Mouse (Mus musculus): ENCODE data around the gene Ap2b1. TPM values are rescaled to one million over a fixed set of nuclear protein-coding genes. Genes with fewer than 3 reads are reported as not detected.

Gene Ap2b1
- polyA plus RNA-seq, 1 experiment, result 115 TPM

- no peak for TF ChIP-seq CTCF (IDR thresholded peaks at IDR 0.05; ENCODE audit: borderline replicate concordance, insufficient read depth, low read length)
- TF ChIP-seq POLR2A (IDR thresholded peaks at IDR 0.05; ENCODE audit: low read depth, low read length), result no peak
- no peak overlapping the region for H3K4me3 ChIP-seq (ENCODE audit: insufficient read depth, low read length)
- H3K27ac ChIP-seq (ENCODE audit: insufficient read depth, low read length), result no peak overlapping the region
- H3K4me1 ChIP-seq (ENCODE audit: control insufficient read depth, insufficient read depth, low read length), result no peaks in the 10 kb centered on the region
Observed at GRCm38 (mm10) chr11:83439426-83440060, 140.7 kb downstream of the Ap2b1 start.

DNA sequence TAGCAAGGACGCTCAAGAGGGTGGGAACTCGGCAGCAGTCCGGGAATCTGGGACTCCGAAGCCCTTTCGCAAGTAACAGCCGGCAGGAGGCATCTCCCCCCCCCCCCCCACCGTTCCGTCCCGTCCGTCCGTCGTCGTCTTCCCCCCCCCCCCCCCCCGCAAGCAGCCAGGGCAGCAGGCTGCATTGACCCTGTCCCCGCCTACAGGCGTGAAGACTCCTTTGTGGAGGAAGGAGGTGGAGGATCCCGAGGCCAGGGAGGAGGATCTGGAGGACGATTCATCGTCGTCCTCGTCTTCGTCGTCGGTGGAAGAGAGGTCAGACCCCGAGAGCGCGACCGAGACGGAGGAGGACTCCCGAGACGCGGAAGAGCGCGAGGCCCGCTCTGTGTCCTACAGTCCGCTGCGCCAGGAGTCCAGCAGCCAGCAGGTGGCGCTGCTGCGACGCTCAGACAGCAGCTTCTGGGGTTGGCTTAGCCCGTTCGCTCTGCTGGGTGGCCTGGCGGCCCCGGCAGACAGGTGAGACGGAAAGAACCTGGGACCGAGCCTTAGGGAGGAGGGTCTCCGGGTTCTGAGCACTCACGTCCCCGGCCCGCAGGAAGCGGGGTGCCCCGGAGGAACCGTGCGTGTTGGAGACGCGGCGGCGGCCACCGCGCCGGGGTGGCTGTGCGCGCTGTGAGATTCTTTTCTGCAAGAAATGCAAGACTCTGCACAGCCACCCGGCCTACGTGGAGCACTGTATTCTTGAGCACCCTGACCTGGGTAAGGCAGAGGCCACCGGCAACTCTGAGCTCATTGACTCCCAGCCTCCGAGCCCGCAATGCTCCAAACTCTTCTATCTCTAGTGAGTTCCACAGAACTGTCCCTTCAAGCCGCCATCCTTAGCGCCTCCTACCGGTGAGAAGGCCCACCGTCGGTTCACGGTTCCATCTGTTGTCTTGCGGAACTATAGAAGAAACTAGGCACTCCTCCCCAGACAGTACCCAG is 141.5 kb downstream of the Ap2b1 start:
- no peak overlapping the region for H3K27ac ChIP-seq (ENCODE audit: insufficient read depth, low read length)
- no peaks in the 10 kb centered on the region for H3K4me1 ChIP-seq (ENCODE audit: control insufficient read depth, insufficient read depth, low read length)
- TF ChIP-seq CTCF (IDR thresholded peaks at IDR 0.05; ENCODE audit: borderline replicate concordance, insufficient read depth, low read length) (peak; percentile 99), POLR2A (IDR thresholded peaks at IDR 0.05; ENCODE audit: low read depth, low read length) (peak; percentile 28; the same call in 1 of the 2 replicates)
- peak overlapping the region; percentile 59 for H3K4me3 ChIP-seq (ENCODE audit: insufficient read depth, low read length)

GRCm38 (mm10) chr11:83441235-83441634 is 142.4 kb downstream of the Ap2b1 start:
- Histone ChIP-seq H3K4me3 (ENCODE audit: insufficient read depth, low read length) (no peak overlapping the region), H3K4me1 (ENCODE audit: control insufficient read depth, insufficient read depth, low read length) (no peaks in the 10 kb centered on the region), H3K27ac (ENCODE audit: insufficient read depth, low read length) (no peak overlapping the region)
- TF ChIP-seq CTCF (IDR thresholded peaks at IDR 0.05; ENCODE audit: borderline replicate concordance, insufficient read depth, low read length), result no peak
- no peak for TF ChIP-seq POLR2A (IDR thresholded peaks at IDR 0.05; ENCODE audit: low read depth, low read length)

DNA sequence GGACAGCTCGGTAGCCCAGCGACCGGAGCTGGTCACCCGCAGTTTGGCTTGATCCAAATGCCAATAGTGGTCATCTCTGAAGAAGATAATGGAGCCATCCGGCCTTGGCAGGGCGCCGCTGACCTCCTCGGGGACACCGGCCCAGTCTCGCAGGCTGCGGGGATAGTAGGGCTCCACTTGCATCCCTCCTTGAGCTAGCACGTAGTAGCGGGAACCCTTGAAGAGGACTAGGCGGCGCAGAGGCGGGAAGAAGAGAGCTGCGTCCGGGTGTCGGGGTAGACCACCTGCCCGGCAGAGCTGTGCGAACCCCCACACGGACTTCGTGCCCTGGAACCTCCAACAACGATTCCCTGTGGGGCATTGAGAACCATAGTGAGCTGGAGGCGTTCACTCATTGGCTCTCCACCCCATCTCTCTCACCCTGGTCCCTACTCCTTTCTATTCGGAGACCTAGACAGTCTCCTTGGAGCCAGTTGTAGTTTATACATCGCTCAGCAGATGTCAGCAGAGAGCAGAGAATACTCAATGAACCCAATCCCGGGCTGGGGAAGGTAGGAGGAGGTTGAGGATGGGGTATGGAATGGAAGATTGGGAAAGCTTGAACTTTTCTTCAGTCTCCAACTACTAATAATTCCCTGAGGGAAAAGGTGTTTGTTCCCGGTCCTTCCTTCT is 143.9 kb downstream of the Ap2b1 start:
- Histone ChIP-seq H3K4me3 (ENCODE audit: insufficient read depth, low read length) (no peak overlapping the region), H3K27ac (ENCODE audit: insufficient read depth, low read length) (no peak overlapping the region), H3K4me1 (ENCODE audit: control insufficient read depth, insufficient read depth, low read length) (no peaks in the 10 kb centered on the region)
- no peak for TF ChIP-seq CTCF (IDR thresholded peaks at IDR 0.05; ENCODE audit: borderline replicate concordance, insufficient read depth, low read length)
- no peak for TF ChIP-seq POLR2A (IDR thresholded peaks at IDR 0.05; ENCODE audit: low read depth, low read length)

GRCm38 (mm10) chr11:83443824-83444223 is 145.0 kb downstream of the Ap2b1 start:
- H3K4me3 ChIP-seq (ENCODE audit: insufficient read depth, low read length), result no peak overlapping the region
- TF ChIP-seq CTCF (IDR thresholded peaks at IDR 0.05; ENCODE audit: borderline replicate concordance, insufficient read depth, low read length) (no peak), POLR2A (IDR thresholded peaks at IDR 0.05; ENCODE audit: low read depth, low read length) (no peak)
- H3K4me1 ChIP-seq (ENCODE audit: control insufficient read depth, insufficient read depth, low read length), result peaks cover 3% of the 10 kb centered on the region; the same call in 1 of the 2 replicates
- H3K27ac ChIP-seq (ENCODE audit: insufficient read depth, low read length), result no peak overlapping the region

DNA sequence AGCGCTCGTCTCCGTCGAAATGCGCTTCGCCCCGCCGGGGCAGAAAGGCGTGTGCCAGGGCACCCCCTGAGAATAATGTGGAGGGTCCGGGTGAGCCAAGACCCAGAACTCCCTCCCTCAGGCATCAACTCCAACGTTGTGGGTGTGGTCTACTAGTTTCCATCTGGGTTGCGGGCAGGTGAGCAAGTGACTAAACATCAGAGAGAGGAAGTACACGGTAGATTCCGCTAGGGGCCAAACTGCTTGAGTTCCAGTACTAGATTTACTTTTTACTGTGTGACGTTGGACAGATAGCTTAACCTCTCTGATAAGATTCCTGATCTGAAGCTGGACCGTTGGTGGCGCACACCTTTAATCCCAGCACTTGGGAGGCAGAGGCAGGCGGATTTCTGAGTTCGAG is 146.2 kb downstream of the Ap2b1 start:
- H3K4me3 ChIP-seq (ENCODE audit: insufficient read depth, low read length), result no peak overlapping the region
- H3K27ac ChIP-seq (ENCODE audit: insufficient read depth, low read length), result no peak overlapping the region
- H3K4me1 ChIP-seq (ENCODE audit: control insufficient read depth, insufficient read depth, low read length), result peaks cover 7% of the 10 kb centered on the region; the same call in 1 of the 2 replicates
- TF ChIP-seq POLR2A (IDR thresholded peaks at IDR 0.05; ENCODE audit: low read depth, low read length), result no peak
- no peak for TF ChIP-seq CTCF (IDR thresholded peaks at IDR 0.05; ENCODE audit: borderline replicate concordance, insufficient read depth, low read length)

DNA sequence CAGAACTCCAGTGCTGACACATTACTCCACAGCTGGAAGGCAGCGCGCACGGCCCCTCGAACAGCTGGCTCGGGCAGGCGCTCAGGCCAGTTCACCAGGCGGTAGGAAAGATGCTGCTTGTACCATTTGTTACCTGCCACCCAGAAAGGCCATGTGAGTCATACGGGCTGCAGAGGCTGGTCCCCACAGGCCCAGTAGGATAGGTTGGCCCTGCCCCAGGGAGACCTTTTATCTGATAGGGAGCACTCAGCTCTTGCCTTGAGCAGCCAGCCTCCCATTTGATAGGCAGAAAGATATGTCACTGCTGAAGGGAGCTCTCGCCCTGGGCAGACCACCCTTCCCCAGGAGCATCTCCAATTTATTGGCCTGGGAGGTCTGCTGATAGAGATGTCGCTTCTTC is 148.8 kb downstream of the Ap2b1 start:
- peaks cover 7% of the 10 kb centered on the region; the same call in 1 of the 2 replicates for H3K4me1 ChIP-seq (ENCODE audit: control insufficient read depth, insufficient read depth, low read length)
- no peak overlapping the region for H3K4me3 ChIP-seq (ENCODE audit: insufficient read depth, low read length)
- no peak overlapping the region for H3K27ac ChIP-seq (ENCODE audit: insufficient read depth, low read length)
- no peak for TF ChIP-seq POLR2A (IDR thresholded peaks at IDR 0.05; ENCODE audit: low read depth, low read length)
- TF ChIP-seq CTCF (IDR thresholded peaks at IDR 0.05; ENCODE audit: borderline replicate concordance, insufficient read depth, low read length), result no peak

DNA sequence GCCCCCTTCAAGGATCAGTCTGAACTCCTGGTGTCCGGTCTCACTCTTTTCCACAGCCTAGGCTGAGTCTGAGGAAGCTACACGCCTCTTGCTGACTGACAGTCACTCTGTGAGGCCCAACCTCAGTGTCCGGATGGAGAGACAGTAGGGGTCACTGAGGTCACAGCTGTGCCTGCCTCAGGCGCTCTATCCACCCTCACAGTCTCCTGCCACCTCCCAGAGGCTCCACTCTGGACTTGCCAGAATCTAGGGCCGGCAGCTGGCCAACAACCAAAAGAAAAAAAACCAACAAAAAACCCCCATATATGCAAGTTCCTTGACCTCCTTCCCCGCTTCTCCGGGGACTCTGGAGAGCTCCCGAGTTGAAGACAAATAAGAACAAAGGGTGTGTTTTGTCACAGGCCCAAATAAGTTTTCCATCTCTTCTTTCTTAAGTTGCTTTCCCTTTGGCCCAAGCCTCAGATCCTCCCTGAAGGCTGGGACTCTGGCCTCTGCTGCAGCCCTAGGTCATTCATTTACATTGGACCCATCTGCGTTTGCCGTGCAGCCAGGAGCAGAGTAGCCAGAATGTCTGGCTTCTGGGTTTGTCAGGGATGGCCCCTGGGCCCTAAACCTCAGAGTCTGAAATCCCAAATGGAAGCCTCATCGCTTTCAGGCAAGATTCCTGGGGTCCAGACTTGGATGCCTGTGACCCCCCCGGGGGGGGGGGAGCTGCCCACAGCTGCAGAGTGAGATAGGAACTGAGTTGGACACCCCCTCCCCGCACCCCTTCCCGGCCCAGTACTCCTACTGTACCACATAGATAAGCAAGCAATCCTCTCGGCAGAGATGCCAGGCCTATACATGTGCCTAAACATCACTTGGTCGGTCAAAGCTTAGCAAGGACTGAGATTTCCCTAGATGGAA is 149.4 kb downstream of the Ap2b1 start:
- no peak overlapping the region for H3K4me3 ChIP-seq (ENCODE audit: insufficient read depth, low read length)
- H3K4me1 ChIP-seq (ENCODE audit: control insufficient read depth, insufficient read depth, low read length), result peaks cover 7% of the 10 kb centered on the region; the same call in 1 of the 2 replicates
- H3K27ac ChIP-seq (ENCODE audit: insufficient read depth, low read length), result no peak overlapping the region
- TF ChIP-seq CTCF (IDR thresholded peaks at IDR 0.05; ENCODE audit: borderline replicate concordance, insufficient read depth, low read length), result no peak
- TF ChIP-seq POLR2A (IDR thresholded peaks at IDR 0.05; ENCODE audit: low read depth, low read length), result no peak

- TF ChIP-seq CTCF (IDR thresholded peaks at IDR 0.05; ENCODE audit: borderline replicate concordance, insufficient read depth, low read length) (no peak), POLR2A (IDR thresholded peaks at IDR 0.05; ENCODE audit: low read depth, low read length) (no peak)
- Histone ChIP-seq H3K27ac (ENCODE audit: insufficient read depth, low read length) (no peak overlapping the region), H3K4me3 (ENCODE audit: insufficient read depth, low read length) (no peak overlapping the region), H3K4me1 (ENCODE audit: control insufficient read depth, insufficient read depth, low read length) (peaks cover 7% of the 10 kb centered on the region; the same call in 1 of the 2 replicates)
Observed at GRCm38 (mm10) chr11:83448927-83449236, 150.1 kb downstream of the Ap2b1 start.

Measured in embryonic fibroblast, embryonic 13.5 days (primary cell).